In genomic region chr8:48456328-48457124, GRCm38 (mm10) we compare ENCODE assay signal across 11 mouse cellular contexts.
DNase-seq lines count a peak whose midpoint lies in the region; ATAC-seq lines count a peak whose summit lies in the region.
"Had no signal": no experiment of that assay in that cellular context is flagged by ENCODE, and none has a peak within 500 bp of the region (broad histone marks: within the 10 kb centered on the region; RNA-seq: fewer than 3 reads in every experiment).

No protein-coding gene starts in this region.

- H3K36me3 ChIP-seq in heart, embryonic 12.5 days: no peaks in the 10 kb centered on the region
- no peaks in the 10 kb centered on the region for H3K36me3 ChIP-seq in embryonic facial prominence, embryonic 13.5 days
- H3K36me3 ChIP-seq in hindbrain, embryonic 15.5 days: no peaks in the 10 kb centered on the region
- no peaks in the 10 kb centered on the region for H3K36me3 ChIP-seq in neural tube, embryonic 13.5 days

- no peaks in the 10 kb centered on the region for H3K27me3 ChIP-seq in heart, embryonic 12.5 days (replicated peaks)
- no peaks in the 10 kb centered on the region for H3K27me3 ChIP-seq in embryonic facial prominence, embryonic 13.5 days
- H3K27me3 ChIP-seq in hindbrain, embryonic 15.5 days: no peaks in the 10 kb centered on the region
- no peaks in the 10 kb centered on the region for H3K27me3 ChIP-seq in neural tube, embryonic 13.5 days

- H3K4me2 ChIP-seq in heart, embryonic 12.5 days: no peak overlapping the region
- peak overlapping the region; percentile 14 for H3K4me2 ChIP-seq in embryonic facial prominence, embryonic 13.5 days
- peak overlapping the region; percentile 23 for H3K4me2 ChIP-seq in hindbrain, embryonic 15.5 days
- H3K4me2 ChIP-seq in neural tube, embryonic 13.5 days: peak overlapping the region; percentile 37

- 47% methylated on average over 22 of the region's 22 CpGs for WGBS in heart, embryonic 12.5 days
- 27% methylated on average over 22 of the region's 22 CpGs for WGBS in embryonic facial prominence, embryonic 13.5 days
- 26% methylated on average over 22 of the region's 22 CpGs for WGBS in hindbrain, embryonic 15.5 days
- 21% methylated on average over 22 of the region's 22 CpGs for WGBS in neural tube, embryonic 13.5 days

- no peak overlapping the region for H3K4me3 ChIP-seq in heart, embryonic 12.5 days
- H3K4me3 ChIP-seq in embryonic facial prominence, embryonic 13.5 days: no peak overlapping the region
- no peak overlapping the region for H3K4me3 ChIP-seq in hindbrain, embryonic 15.5 days
- no peak overlapping the region for H3K4me3 ChIP-seq in neural tube, embryonic 13.5 days

- H3K4me1 ChIP-seq in heart, embryonic 12.5 days (replicated peaks): peaks cover 8% of the 10 kb centered on the region
- peaks cover 50% of the 10 kb centered on the region for H3K4me1 ChIP-seq in embryonic facial prominence, embryonic 13.5 days
- peaks cover 31% of the 10 kb centered on the region for H3K4me1 ChIP-seq in hindbrain, embryonic 15.5 days (replicated peaks)
- H3K4me1 ChIP-seq in neural tube, embryonic 13.5 days (replicated peaks): peaks cover 62% of the 10 kb centered on the region

- H3K9me3 ChIP-seq in heart, embryonic 12.5 days (replicated peaks): no peaks in the 10 kb centered on the region
- H3K9me3 ChIP-seq in embryonic facial prominence, embryonic 13.5 days: no peaks in the 10 kb centered on the region
- no peaks in the 10 kb centered on the region for H3K9me3 ChIP-seq in hindbrain, embryonic 15.5 days
- no peaks in the 10 kb centered on the region for H3K9me3 ChIP-seq in neural tube, embryonic 13.5 days

- no peak for DNase-seq in heart, adult 9 months (ENCODE audit: low spot score in 2 of 2)
- no peak for DNase-seq in B cell, adult 2 months
- DNase-seq in spleen, postnatal 36 days (ENCODE audit: low spot score in 2 of 2): no peak
- DNase-seq: thymus, adult 18-20 months had no signal

- peak overlapping the region; percentile 2; the same call in 1 of the 2 replicates for H3K9ac ChIP-seq in heart, embryonic 12.5 days
- no peak overlapping the region for H3K9ac ChIP-seq in embryonic facial prominence, embryonic 13.5 days
- no peak overlapping the region for H3K9ac ChIP-seq in hindbrain, embryonic 15.5 days
- H3K9ac ChIP-seq in neural tube, embryonic 13.5 days: peak overlapping the region; percentile 50

- H3K27ac ChIP-seq in heart, embryonic 12.5 days (ENCODE audit: poor library complexity, severe bottlenecking): no peak overlapping the region
- peak overlapping the region; percentile 52; the same call in 1 of the 2 replicates for H3K27ac ChIP-seq in embryonic facial prominence, embryonic 13.5 days
- H3K27ac ChIP-seq in hindbrain, embryonic 15.5 days (replicated peaks): peak overlapping the region; percentile 29
- H3K27ac ChIP-seq in neural tube, embryonic 13.5 days (replicated peaks): peak overlapping the region; percentile 68
- H3K27ac ChIP-seq: macrophage had no signal

- ATAC-seq in heart, embryonic 12.5 days (ENCODE audit: insufficient number of reproducible peaks, low FRiP score): no peak
- ATAC-seq in embryonic facial prominence, embryonic 13.5 days (ENCODE audit: insufficient number of reproducible peaks, insufficient read depth, low FRiP score, low TSS enrichment, low read depth): no peak
- ATAC-seq in hindbrain, embryonic 15.5 days (ENCODE audit: low FRiP score, low read depth): 0 out of 2 replicates have a peak, but pooled peaks have one; percentile 32
- peak; percentile 38; the same call in 1 of the 2 replicates for ATAC-seq in neural tube, embryonic 13.5 days (ENCODE audit: low read depth)
- no peak for ATAC-seq in megakaryocyte-erythroid progenitor cell, adult 5-6 weeks (replicated peaks; ENCODE audit: low FRiP score, low TSS enrichment, poor library complexity, severe bottlenecking)
- ATAC-seq: inflammation-experienced regulatory T-cells, adult 6 months had no signal

Comparison
In these comparisons a context has a peak if more than half of its experiments do, and no peak if none do; other contexts are left out.
1. ATAC-seq: peak in hindbrain, embryonic 15.5 days (single experiment) and neural tube, embryonic 13.5 days (single experiment); none in heart, embryonic 12.5 days (single experiment), embryonic facial prominence, embryonic 13.5 days (single experiment) and megakaryocyte-erythroid progenitor cell, adult 5-6 weeks (single experiment).
2. H3K9ac ChIP-seq: peak in heart, embryonic 12.5 days (single experiment) and neural tube, embryonic 13.5 days (single experiment); none in embryonic facial prominence, embryonic 13.5 days (single experiment) and hindbrain, embryonic 15.5 days (single experiment).